Mouse (Mus musculus) 3134 (cell line): Measurements from ENCODE around the gene Serpina10.
"Not testable (repeated sequence)": the region's sequence is repeated elsewhere in the genome, so short reads cannot be mapped to it uniquely, and the experiment has no call there.

Experiments used
- DNase-seq: peaks from one replicate; pipeline ENCODE4 v3.0.0-alpha.2; 2011; ENCODE audit warnings: low spot score; ENCODE audit not compliant: insufficient read length; ENCODE audit errors: extremely low read depth

Gene Serpina10

GRCm38 (mm10) chr12:103615734-103616133 is 15.5 kb downstream of the Serpina10 start:
- no peak for DNase-seq

DNA sequence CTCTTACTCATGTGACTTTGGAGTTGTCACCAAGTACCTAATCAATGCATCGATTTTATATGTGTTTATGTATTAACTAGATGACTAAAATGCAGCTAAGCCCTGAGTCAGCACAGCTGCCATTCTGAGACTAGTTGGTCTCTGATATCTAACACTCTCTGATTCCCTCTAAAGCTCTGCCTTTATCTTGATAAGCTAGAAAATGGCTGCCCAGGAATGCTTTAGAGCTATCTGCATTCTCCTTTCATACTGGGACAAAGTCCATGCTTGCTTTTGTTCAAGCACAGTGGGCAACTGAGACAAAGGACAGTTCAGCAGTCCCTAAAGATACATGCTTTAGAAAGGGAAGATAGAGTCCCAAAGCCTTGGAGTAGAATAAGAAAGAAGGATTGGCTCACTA is 16.1 kb downstream of the Serpina10 start:
- DNase-seq: no peak

DNA sequence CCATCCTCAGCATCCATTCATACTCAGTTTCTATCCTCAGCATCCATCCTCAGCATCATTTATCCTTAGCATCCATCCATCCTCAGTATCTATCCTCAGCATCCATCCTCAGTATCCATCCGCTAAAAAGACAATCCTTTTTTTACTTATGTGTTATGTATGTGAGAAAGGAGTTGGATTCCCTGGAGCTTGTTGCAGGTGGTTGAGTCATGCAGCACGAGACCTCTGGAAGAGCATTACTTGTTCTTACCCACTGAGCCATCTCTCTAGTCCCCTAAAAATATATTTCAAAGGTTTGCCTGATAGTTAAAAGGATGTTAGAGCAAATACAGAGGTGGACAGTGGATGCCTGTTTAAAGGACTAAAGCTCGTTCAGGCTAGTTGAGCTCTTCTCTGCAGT is 29.4 kb downstream of the Serpina10 start:
- DNase-seq: no peak

DNA sequence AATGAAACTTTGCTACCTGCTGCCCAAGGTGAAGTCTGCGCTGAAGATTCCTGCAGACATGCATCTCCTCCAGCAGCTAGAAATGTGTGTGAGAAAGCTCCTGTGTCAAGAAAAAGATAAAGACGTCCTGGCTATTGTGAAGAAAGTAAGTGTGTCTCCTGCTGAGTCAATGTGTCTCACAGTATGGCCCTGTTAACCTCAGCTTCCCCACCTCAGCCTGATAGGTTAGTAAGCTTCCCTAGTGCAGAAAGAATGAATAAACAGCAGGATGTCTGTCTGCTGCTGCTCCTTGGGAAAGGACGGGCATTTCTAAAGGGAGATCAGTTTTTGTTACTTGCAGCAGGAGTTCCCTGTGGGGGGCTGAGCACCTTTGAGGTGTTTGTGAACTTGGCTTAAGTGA is 30.9 kb downstream of the Serpina10 start:
- DNase-seq: no peak

GRCm38 (mm10) chr12:103598411-103598810 is 32.8 kb downstream of the Serpina10 start:
- DNase-seq: no peak

GRCm38 (mm10) chr12:103583771-103584170 is 47.5 kb downstream of the Serpina10 start:
- no peak for DNase-seq

DNA sequence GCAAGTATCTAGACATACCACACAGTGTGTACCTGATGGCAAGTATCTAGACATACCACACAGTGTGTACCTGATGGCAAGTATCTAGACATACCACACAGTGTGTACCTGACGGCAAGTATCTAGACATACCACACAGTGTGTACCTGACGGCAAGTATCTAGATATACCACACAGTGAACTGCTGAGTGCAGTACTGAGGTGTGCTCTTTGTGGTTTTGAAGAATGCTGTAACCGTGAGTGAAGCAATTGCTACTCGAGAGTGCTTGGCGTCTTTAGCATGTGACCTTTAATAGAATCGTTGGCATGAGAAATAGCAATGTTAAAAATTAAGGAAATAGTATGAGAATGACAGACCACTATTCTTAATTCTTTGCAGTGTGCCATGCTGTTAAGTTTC is 53.1 kb downstream of the Serpina10 start:
- DNase-seq: not testable (repeated sequence)

DNA sequence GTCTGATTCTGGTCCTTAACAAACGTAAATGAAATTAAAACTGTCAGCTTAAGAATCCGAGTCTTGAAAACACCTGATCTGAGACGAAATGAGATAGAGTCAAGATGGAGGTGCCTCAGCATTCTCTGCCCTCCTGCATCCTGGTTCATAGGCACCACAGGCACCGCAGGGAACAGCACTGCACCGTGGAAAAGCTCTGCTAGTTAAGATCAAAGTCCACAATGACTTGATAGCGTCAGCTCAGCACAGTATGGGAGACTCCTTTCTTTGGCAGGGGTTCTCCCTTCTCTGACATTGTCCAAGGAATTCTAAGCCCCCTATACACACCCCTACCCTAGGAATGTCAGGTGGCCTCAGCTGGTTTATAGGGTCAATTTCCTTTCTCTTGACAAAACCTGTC is 61.6 kb downstream of the Serpina10 start:
- DNase-seq: no peak

DNA sequence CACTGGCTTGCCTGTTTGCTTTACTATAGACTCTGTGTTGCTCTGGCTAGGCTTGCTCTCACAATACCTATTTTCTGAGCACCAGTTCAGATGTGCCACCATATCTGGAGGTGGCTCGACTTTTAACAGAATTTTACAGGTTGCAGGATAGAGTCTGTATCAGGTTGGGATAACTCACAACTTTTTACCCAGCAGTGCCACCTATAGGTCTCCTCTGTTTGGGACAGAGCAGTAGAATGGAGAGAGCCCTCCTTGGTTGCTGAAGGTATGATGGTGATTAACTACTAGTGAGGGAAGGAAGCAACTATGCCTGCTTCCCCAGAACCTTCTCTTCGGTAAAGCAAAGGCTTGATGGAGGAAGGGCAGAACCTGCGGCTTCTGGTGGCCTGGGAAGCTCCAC is 64.1 kb downstream of the Serpina10 start:
- no peak for DNase-seq

DNA sequence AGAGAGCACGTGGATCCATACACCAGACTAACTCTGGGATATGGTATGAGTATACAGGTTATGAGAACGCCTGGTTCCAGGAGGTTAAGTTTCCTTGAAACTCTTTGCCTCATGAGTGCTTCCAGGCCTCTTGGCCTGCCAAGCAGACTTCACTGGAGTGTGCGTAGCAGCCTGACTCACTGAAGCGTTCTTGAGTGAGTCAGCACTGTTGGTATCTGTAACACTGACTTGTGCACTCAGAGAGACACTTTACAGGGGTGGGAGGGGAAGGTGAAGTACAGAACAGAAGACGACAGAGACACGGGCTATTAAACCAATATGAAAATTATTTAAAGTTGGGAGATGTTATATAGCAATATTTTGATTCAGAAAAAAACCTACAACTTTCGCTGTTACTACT is 66.1 kb downstream of the Serpina10 start:
- peak; percentile 6 for DNase-seq
